In genomic region chr11:3297871-3298812, GRCm38 (mm10) we compare ENCODE assay signal across 18 mouse cellular contexts. TPM values are rescaled to one million over a fixed set of nuclear protein-coding genes. Genes with fewer than 3 reads are reported as not detected.
A peak's percentile ranks its signal among the peaks of the same experiment; 100 is the strongest.
DNase-seq lines count a peak whose midpoint lies in the region; ATAC-seq lines count a peak whose summit lies in the region.
"Had no signal": no experiment of that assay in that cellular context is flagged by ENCODE, and none has a peak within 500 bp of the region (broad histone marks: within the 10 kb centered on the region; RNA-seq: fewer than 3 reads in every experiment).

No protein-coding gene starts in this region.

- H3K9ac ChIP-seq in liver, embryonic 13.5 days = no peak overlapping the region
- H3K9ac ChIP-seq: embryonic facial prominence, embryonic 15.5 days; hindbrain, embryonic 15.5 days; liver, embryonic 15.5 days; midbrain, embryonic 15.5 days; neural tube, embryonic 12.5 days had no signal

- no peaks in the 10 kb centered on the region for H3K27me3 ChIP-seq in liver, embryonic 13.5 days
- H3K27me3 ChIP-seq: embryonic facial prominence, embryonic 15.5 days; hindbrain, embryonic 15.5 days; liver, embryonic 15.5 days; midbrain, embryonic 15.5 days; neural tube, embryonic 12.5 days had no signal

- peaks cover 44% of the 10 kb centered on the region for H3K4me1 ChIP-seq in liver, embryonic 13.5 days (replicated peaks)

- H3K27ac ChIP-seq in liver, embryonic 13.5 days = peak overlapping the region; percentile 4; the same call in 1 of the 2 replicates
- H3K27ac ChIP-seq: embryonic facial prominence, embryonic 15.5 days; hindbrain, embryonic 15.5 days; midbrain, embryonic 15.5 days; neural tube, embryonic 12.5 days had no signal

- H3K4me2 ChIP-seq in liver, embryonic 13.5 days = no peak overlapping the region
- H3K4me2 ChIP-seq: embryonic facial prominence, embryonic 15.5 days; hindbrain, embryonic 15.5 days; liver, embryonic 15.5 days; midbrain, embryonic 15.5 days; neural tube, embryonic 12.5 days had no signal

- intact Hi-C loops in left cerebral cortex, postnatal 36 days (cut with DNase I) = no loop called here

- WGBS in liver, embryonic 13.5 days (ENCODE audit: insufficient replicate concordance) = 65% methylated on average over 10 of the region's 10 CpGs

- no peaks in the 10 kb centered on the region for H3K9me3 ChIP-seq in liver, embryonic 13.5 days (replicated peaks)
- H3K9me3 ChIP-seq: embryonic facial prominence, embryonic 15.5 days; hindbrain, embryonic 15.5 days; liver, embryonic 15.5 days; midbrain, embryonic 15.5 days; neural tube, embryonic 12.5 days had no signal

- no peak overlapping the region for H3K4me3 ChIP-seq in liver, embryonic 13.5 days (replicated peaks)
- H3K4me3 ChIP-seq: embryonic facial prominence, embryonic 15.5 days; hindbrain, embryonic 15.5 days; liver, embryonic 15.5 days; midbrain, embryonic 15.5 days had no signal

- H3K36me3 ChIP-seq in liver, embryonic 13.5 days = peaks cover 99% of the 10 kb centered on the region

- no peak for DNase-seq in liver, embryonic 13.5 days
- no peak for DNase-seq in liver
- DNase-seq in Muller cell, postnatal 12 days (ENCODE audit: inconsistent ontology term) = peak; percentile 56
- DNase-seq in thymus, postnatal 25 days = peak; percentile 40
- no peak for DNase-seq in left cerebral cortex, postnatal 36 days (ENCODE audit: low spot score in 2 of 2)
- DNase-seq in cerebellum, postnatal 10 days = no peak
- DNase-seq: cerebellum, adult 11-12 months; kidney, adult 18-20 months; kidney, postnatal 36 days; left cerebral cortex, postnatal 4 days; right cerebral cortex, postnatal 4 days had no signal

- 0 out of 2 replicates have a peak, but pooled peaks have one; percentile 29 for ATAC-seq in liver, embryonic 13.5 days (ENCODE audit: low read depth)
- peak; percentile 85 for ATAC-seq in megakaryocyte, adult 5-6 weeks (ENCODE audit: poor library complexity, severe bottlenecking)
- ATAC-seq: activated CD4-positive, CD25-positive, alpha-beta regulatory T cell, adult 4 months; midbrain, embryonic 15.5 days had no signal

RNA-seq across cellular contexts. Expression of gene Patz1, which starts 9.5 kb away (rescaled TPM):
- 14.8 and 15.8 TPM in 2 replicates for polyA plus RNA-seq in liver, embryonic 13.5 days (2015; fragmentation: Nextera tagmentation; extraction: Ambion mirVana)
- total RNA-seq in megakaryocyte, adult 5-6 weeks (2015) = 25.6 and 27.7 TPM in 2 replicates
- 27.2 and 33.2 TPM in 2 replicates for total RNA-seq in megakaryocyte, adult 5-6 weeks (2017)
- 10 to 100 TPM; 48.3 to 49.2 TPM for total RNA-seq in left cerebral cortex, postnatal 36 days (2021)

RNA-seq across cellular contexts. Expression of gene Drg1, which starts 31.9 kb away (rescaled TPM):
- polyA plus RNA-seq in liver, embryonic 13.5 days (2015; fragmentation: Nextera tagmentation; extraction: Ambion mirVana) = 159 and 171 TPM in 2 replicates
- 127 and 137 TPM in 2 replicates for total RNA-seq in megakaryocyte, adult 5-6 weeks (2015)
- 119 and 124 TPM in 2 replicates for total RNA-seq in megakaryocyte, adult 5-6 weeks (2017)
- 10 to 100 TPM; 86.5 to 91.1 TPM for total RNA-seq in left cerebral cortex, postnatal 36 days (2021)

RNA-seq across cellular contexts. Expression of gene Pik3ip1, which starts 32.1 kb away (rescaled TPM):
- polyA plus RNA-seq in liver, embryonic 13.5 days (2015; fragmentation: Nextera tagmentation; extraction: Ambion mirVana) = 1.1 and 1.5 TPM in 2 replicates
- 1.0 and 3.3 TPM in 2 replicates for total RNA-seq in megakaryocyte, adult 5-6 weeks (2015)
- 2.6 and 3.8 TPM in 2 replicates for total RNA-seq in megakaryocyte, adult 5-6 weeks (2017)
- total RNA-seq in left cerebral cortex, postnatal 36 days (2021) = 10 to 100 TPM; 32.6 to 34.3 TPM

Comparison
In these comparisons a context has a peak if more than half of its experiments do, and no peak if none do; other contexts are left out.
1. DNase-seq: peak in Muller cell, postnatal 12 days (single experiment) and thymus, postnatal 25 days (single experiment); none in liver, embryonic 13.5 days (single experiment), liver (single experiment), left cerebral cortex, postnatal 36 days (0 of 2) and cerebellum, postnatal 10 days (0 of 2).
2. RNA of gene Pik3ip1, which starts 32.1 kb away (total RNA-seq): 32.6 to 34.3 TPM in left cerebral cortex, postnatal 36 days; 1.0 to 3.8 TPM in megakaryocyte, adult 5-6 weeks; every median in the first group is over 4 times any median in the second.